Mouse (Mus musculus) CH12.LX (cell line): ENCODE measurements around the gene Mpped1.

Source experiments
- CTCF ChIP-seq, 2 experiments: IDR thresholded peaks in 1 of 2; conservative IDR thresholded peaks in 1 of 2; 2 replicates each; pipeline ENCODE4 v1.5.1; 2011 to 2012; ENCODE audit warnings: low read depth in 2 of 2, low read length in 2 of 2, improper control_type of control experiment in 1 of 2, inconsistent platforms in 1 of 2, mild to moderate bottlenecking in 1 of 2, moderate library complexity in 1 of 2
- EP300 ChIP-seq: IDR thresholded peaks from 2 replicates; pipeline ENCODE4 v1.6.1; 2011; ENCODE audit warnings: low read length, improper control_type of control experiment
- HCFC1 ChIP-seq: IDR thresholded peaks from 2 replicates; pipeline ENCODE4 v1.6.1; 2012; ENCODE audit warnings: low read depth, mild to moderate bottlenecking, inconsistent platforms, low read length, improper control_type of control experiment
- KAT2A ChIP-seq: IDR thresholded peaks from 2 replicates; pipeline ENCODE4 v1.6.1; 2012; ENCODE audit warnings: low read length, improper control_type of control experiment, inconsistent platforms; ENCODE audit not compliant: insufficient replicate concordance
- MAX ChIP-seq: IDR thresholded peaks from 2 replicates; pipeline ENCODE4 v1.6.1; 2011; ENCODE audit warnings: low read length, improper control_type of control experiment
- MXI1 ChIP-seq: IDR thresholded peaks from 2 replicates; pipeline ENCODE4 v1.6.1; 2011; ENCODE audit warnings: mild to moderate bottlenecking, low read depth, low read length, improper control_type of control experiment
- NELFE ChIP-seq: IDR thresholded peaks from 2 replicates; pipeline ENCODE4 v1.6.1; 2011; ENCODE audit warnings: low read depth, low read length, improper control_type of control experiment
- NRF1 ChIP-seq: IDR thresholded peaks from 2 replicates; pipeline ENCODE4 v1.6.1; 2014; ENCODE audit warnings: low read depth, mild to moderate bottlenecking, inconsistent platforms, low read length, improper control_type of control experiment, moderate library complexity
- PAX5 ChIP-seq: IDR thresholded peaks from 2 replicates; pipeline ENCODE4 v1.6.1; 2012; ENCODE audit warnings: low read length, inconsistent platforms, mixed read lengths
- POLR2A ChIP-seq: IDR thresholded peaks from 2 replicates; pipeline ENCODE4 v1.6.1; 2011; ENCODE audit warnings: low read depth, mild to moderate bottlenecking, improper control_type of control experiment, low read length
- RCOR1 ChIP-seq: conservative IDR thresholded peaks from 2 replicates; pipeline ENCODE4 v1.6.1; 2012; ENCODE audit warnings: low read depth, mild to moderate bottlenecking, inconsistent platforms, low read length, improper control_type of control experiment
- TCF12 ChIP-seq: IDR thresholded peaks from 2 replicates; pipeline ENCODE4 v1.6.1; 2014; ENCODE audit warnings: low read depth, mild to moderate bottlenecking, inconsistent platforms, low read length, improper control_type of control experiment
- UBTF ChIP-seq: IDR thresholded peaks from 2 replicates; pipeline ENCODE4 v1.6.1; 2012; ENCODE audit warnings: low read depth, mild to moderate bottlenecking, inconsistent platforms, low read length, improper control_type of control experiment, moderate library complexity
- ZC3H11A ChIP-seq: IDR thresholded peaks from 2 replicates; pipeline ENCODE4 v1.6.1; 2012; ENCODE audit warnings: low read depth, mild to moderate bottlenecking, inconsistent platforms, low read length, improper control_type of control experiment

DNA sequence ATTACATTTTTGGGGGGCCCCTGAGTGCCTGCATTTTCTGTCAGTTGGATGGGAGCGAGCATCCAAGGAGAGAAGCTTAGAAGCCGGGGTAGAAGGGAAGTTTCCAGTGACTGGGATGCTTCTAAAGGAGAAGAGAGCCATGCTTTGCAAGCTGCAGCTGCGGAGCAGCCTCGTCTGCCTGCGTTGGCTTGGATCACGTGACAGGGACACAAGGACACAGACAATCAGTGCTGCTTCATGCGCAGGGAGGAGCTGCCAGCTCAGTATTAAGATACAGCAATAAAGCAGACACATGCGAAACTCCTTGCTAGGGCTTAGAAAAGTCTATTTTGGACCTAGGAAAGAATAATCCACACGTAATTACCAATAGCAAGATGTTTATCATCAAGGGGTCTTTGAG, 118.0 kb downstream of the Mpped1 start:
- no peak for TF ChIP-seq POLR2A
- TF ChIP-seq EP300 = no peak
- no peak for TF ChIP-seq CTCF (conservative IDR thresholded peaks at IDR 0.05 in 1 of 2, IDR thresholded peaks at IDR 0.05 in 1 of 2; ENCODE audit: low read depth in 2 of 2, low read length in 2 of 2)
- TF ChIP-seq RCOR1 = no peak
- no peak for TF ChIP-seq NRF1
- TF ChIP-seq KAT2A = no peak
- TF ChIP-seq HCFC1 = no peak
- TF ChIP-seq ZC3H11A = no peak
- TF ChIP-seq MAX = no peak
- TF ChIP-seq TCF12 = no peak
- TF ChIP-seq PAX5 = no peak
- no peak for TF ChIP-seq UBTF
- no peak for TF ChIP-seq NELFE
- TF ChIP-seq MXI1 = no peak
